In the genomic region with DNA sequence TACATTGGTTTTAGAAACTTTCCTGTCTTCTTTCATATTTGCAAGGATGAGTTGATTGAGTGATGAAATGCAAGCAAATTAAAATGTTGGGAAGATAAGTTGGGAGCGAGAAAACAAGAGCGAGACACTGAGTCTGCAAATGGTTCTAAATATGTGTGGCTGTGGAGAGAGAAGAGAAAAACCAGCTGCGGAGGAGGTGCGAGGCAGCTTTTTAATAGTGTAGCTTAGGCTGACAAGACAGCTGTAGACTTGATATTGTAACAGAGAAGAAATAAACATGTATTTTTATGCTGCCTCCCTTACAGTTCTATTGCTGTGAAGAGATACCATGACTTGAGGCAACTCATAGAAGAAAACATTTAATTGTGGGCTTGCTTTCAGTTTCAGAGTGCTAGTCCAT, we compare ENCODE assay signal across 33 mouse cellular contexts.
A peak's percentile ranks its signal among the peaks of the same experiment; 100 is the strongest.
DNase-seq lines count a peak whose midpoint lies in the region; ATAC-seq and TF ChIP-seq lines count a peak whose summit lies in the region.
"Had no signal": no experiment of that assay in that cellular context is flagged by ENCODE, and none has a peak within 500 bp of the region (broad histone marks: within the 10 kb centered on the region; RNA-seq: fewer than 3 reads in every experiment).

No protein-coding gene starts in this region.

- no peak overlapping the region for H3K4me2 ChIP-seq in lung, postnatal 0 days (replicated peaks; ENCODE audit: low read depth, low read length)
- H3K4me2 ChIP-seq: embryonic facial prominence, embryonic 12.5 days; heart, embryonic 15.5 days; hindbrain, embryonic 12.5 days; intestine, embryonic 15.5 days; limb, embryonic 15.5 days; liver, embryonic 13.5 days; lung, embryonic 15.5 days; neural tube, embryonic 12.5 days had no signal

- H3K4me3 ChIP-seq in lung, postnatal 0 days (ENCODE audit: low read depth, low read length): no peak overlapping the region
- H3K4me3 ChIP-seq: embryonic facial prominence, embryonic 12.5 days; heart, embryonic 10.5 days; heart, embryonic 15.5 days; hindbrain, embryonic 12.5 days; intestine, embryonic 15.5 days; limb, embryonic 10.5 days; limb, embryonic 15.5 days; liver, embryonic 13.5 days; lung, embryonic 15.5 days; midbrain, embryonic 10.5 days; neural tube, embryonic 12.5 days had no signal

- no peaks in the 10 kb centered on the region for H3K4me1 ChIP-seq in lung, postnatal 0 days (ENCODE audit: insufficient read depth, low read depth, low read length)
- H3K4me1 ChIP-seq: embryonic facial prominence, embryonic 12.5 days; hindbrain, embryonic 12.5 days; intestine, embryonic 15.5 days; limb, embryonic 15.5 days; liver, embryonic 13.5 days; midbrain, embryonic 10.5 days; neural tube, embryonic 12.5 days had no signal

- no peak; the same call in 1 of the 2 replicates for ATAC-seq in lung, postnatal 0 days
- ATAC-seq: forebrain, embryonic 14.5 days; hindbrain, postnatal 0 days; intestine, embryonic 15.5 days; midbrain, embryonic 16.5 days; Patski had no signal

- H3K27me3 ChIP-seq in lung, postnatal 0 days (replicated peaks; ENCODE audit: insufficient read depth, low read length): no peaks in the 10 kb centered on the region
- H3K27me3 ChIP-seq: embryonic facial prominence, embryonic 12.5 days; heart, embryonic 15.5 days; hindbrain, embryonic 12.5 days; intestine, embryonic 15.5 days; limb, embryonic 15.5 days; liver, embryonic 13.5 days; lung, embryonic 15.5 days; neural tube, embryonic 12.5 days; Patski had no signal

- DNase-seq in frontal cortex, adult 2 months (ENCODE audit: extremely low spot score in 1 of 2, low spot score in 1 of 2): peak; percentile 58 to 72
- no peak for DNase-seq in frontal cortex, postnatal 10 days (ENCODE audit: low spot score in 2 of 2)
- DNase-seq in lung, postnatal 0 days (ENCODE audit: low spot score): peak; percentile 43
- DNase-seq in lung, adult 18-20 months: no peak
- DNase-seq in brain, adult 2 months (ENCODE audit: low read depth, low spot score): peak; percentile 81
- peak; percentile 23 to 61 for DNase-seq in right cerebral cortex, postnatal 36 days (ENCODE audit: low spot score in 2 of 2)
- DNase-seq in heart, postnatal 10 days: no peak
- DNase-seq: adrenal gland, postnatal 10 days; cerebellum, adult 11 months; cerebellum, adult 9-10 months; cerebellum, postnatal 36 days; gastrocnemius, postnatal 25 days; heart, adult 11 months; heart, postnatal 36 days; kidney, adult 2 months; kidney, postnatal 4 days; layer of hippocampus, postnatal 36 days; liver, embryonic 13.5 days; thymus, postnatal 4 days had no signal

- no peak for TF ChIP-seq EP300 in lung, postnatal 0 days (IDR thresholded peaks at IDR 0.05)

- intact Hi-C loops in heart, postnatal 10 days (cut with DNase I): no loop called here

- no peaks in the 10 kb centered on the region for H3K36me3 ChIP-seq in lung, postnatal 0 days (ENCODE audit: insufficient read depth, low read length)
- H3K36me3 ChIP-seq: embryonic facial prominence, embryonic 12.5 days; heart, embryonic 10.5 days; heart, embryonic 15.5 days; hindbrain, embryonic 12.5 days; intestine, embryonic 15.5 days; limb, embryonic 10.5 days; limb, embryonic 15.5 days; liver, embryonic 13.5 days; lung, embryonic 15.5 days; midbrain, embryonic 10.5 days; neural tube, embryonic 12.5 days had no signal

- TF ChIP-seq CTCF in lung, postnatal 0 days (IDR thresholded peaks at IDR 0.05): no peak

- H3K9ac ChIP-seq in lung, postnatal 0 days (replicated peaks; ENCODE audit: low read depth): no peak overlapping the region
- H3K9ac ChIP-seq: embryonic facial prominence, embryonic 12.5 days; heart, embryonic 15.5 days; hindbrain, embryonic 12.5 days; intestine, embryonic 15.5 days; limb, embryonic 15.5 days; liver, embryonic 13.5 days; lung, embryonic 15.5 days; neural tube, embryonic 12.5 days had no signal

- no peak overlapping the region for H3K27ac ChIP-seq in lung, postnatal 0 days (ENCODE audit: low read length)
- H3K27ac ChIP-seq: embryonic facial prominence, embryonic 12.5 days; heart, embryonic 10.5 days; heart, embryonic 15.5 days; hindbrain, embryonic 12.5 days; hindbrain, postnatal 0 days; intestine, embryonic 15.5 days; limb, embryonic 10.5 days; limb, embryonic 15.5 days; liver, embryonic 13.5 days; lung, embryonic 15.5 days; midbrain, embryonic 10.5 days; neural tube, embryonic 12.5 days had no signal

- no peaks in the 10 kb centered on the region for H3K9me3 ChIP-seq in lung, postnatal 0 days (ENCODE audit: low read length)
- H3K9me3 ChIP-seq: embryonic facial prominence, embryonic 12.5 days; heart, embryonic 10.5 days; heart, embryonic 15.5 days; hindbrain, embryonic 12.5 days; intestine, embryonic 15.5 days; limb, embryonic 10.5 days; limb, embryonic 15.5 days; liver, embryonic 13.5 days; lung, embryonic 15.5 days; midbrain, embryonic 10.5 days; neural tube, embryonic 12.5 days had no signal

- 79% methylated on average over 4 of the region's 4 CpGs for WGBS in lung, postnatal 0 days

Comparison
In these comparisons a context has a peak if more than half of its experiments do, and no peak if none do; other contexts are left out.
1. DNase-seq: peak in frontal cortex, adult 2 months (2 of 2), lung, postnatal 0 days (single experiment), brain, adult 2 months (single experiment) and right cerebral cortex, postnatal 36 days (2 of 2); none in frontal cortex, postnatal 10 days (0 of 2), lung, adult 18-20 months (0 of 2) and heart, postnatal 10 days (0 of 2).